Mouse (Mus musculus) gastrocnemius, postnatal 4 days (tissue): ENCODE measurements around the gene Parp11. TPM values are rescaled to one million over a fixed set of nuclear protein-coding genes. Genes with fewer than 3 reads are reported as not detected.

Experiments
- DNase-seq, 2 experiments: peaks; one replicate each; pipeline ENCODE4 v3.0.0; 2021 to 2022; ENCODE audit warnings: low spot score in 2 of 2, mixed read lengths in 2 of 2
- total RNA-seq, 2 experiments: library from RNA; stranded (reverse); gene quantifications; 2 replicates each; pipeline ENCODE4 v1.2.3; 2021

The Parp11 gene
- total RNA-seq, 2 experiments from 2014 or later, result 13.6 to 14.6 TPM

DNA sequence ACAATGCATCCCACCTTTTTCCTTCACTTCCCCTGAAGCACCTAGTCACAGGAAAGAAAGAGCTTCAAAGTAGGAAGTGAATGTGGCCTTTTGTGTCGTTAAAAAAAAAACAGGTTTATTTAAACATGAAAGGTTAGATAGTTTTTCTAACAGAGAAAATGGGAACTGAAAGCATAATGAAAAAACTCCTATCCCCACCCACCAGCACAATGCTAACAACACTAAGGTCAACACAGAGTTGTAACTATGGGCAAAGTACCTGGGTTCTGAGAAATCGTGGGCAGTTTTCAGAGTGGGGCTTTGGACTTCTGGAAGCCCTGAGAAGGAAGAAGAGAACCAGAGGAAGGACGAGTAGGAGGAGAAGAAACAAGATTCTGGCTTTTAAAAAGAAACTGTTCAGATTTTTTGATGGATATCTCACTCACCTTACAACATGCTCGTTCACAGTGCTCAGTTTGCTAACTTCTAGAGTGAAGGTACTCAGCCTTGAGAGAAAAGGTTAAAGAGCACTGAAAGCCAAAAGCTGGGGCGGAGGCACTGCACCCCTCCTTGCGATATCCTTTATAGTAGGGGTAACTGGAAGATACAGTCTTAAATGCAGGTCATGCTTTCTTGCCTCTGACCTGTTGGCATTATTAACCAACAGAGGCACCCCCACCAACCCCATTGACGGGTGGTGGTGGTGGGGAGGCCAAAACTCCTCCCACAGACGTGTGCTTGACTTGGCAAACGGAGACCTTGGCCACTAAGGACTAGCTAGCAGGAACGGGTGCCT lies 1.2 kb downstream of the Parp11 start:
- no peak for DNase-seq

DNA sequence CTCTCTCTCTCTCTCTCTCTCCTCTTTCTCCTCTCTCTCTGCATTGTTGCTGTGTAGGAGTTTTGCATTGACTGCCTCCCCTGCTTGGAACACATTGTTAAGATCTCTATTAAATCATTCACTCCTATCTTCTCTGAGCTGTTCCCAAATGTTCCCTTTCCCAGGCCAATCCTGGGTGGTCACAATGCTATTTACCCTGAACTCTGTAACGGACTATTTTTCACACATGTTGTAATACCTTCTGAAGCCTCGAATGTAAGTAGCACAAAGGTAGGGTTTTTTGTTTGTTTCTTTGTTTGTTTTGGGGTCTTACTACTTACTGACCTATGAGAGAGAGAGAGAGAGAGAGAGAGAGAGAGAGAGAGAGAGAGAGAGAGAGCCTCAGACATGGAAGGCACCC lies 2.2 kb downstream of the Parp11 start:
- DNase-seq, result no peak

DNA sequence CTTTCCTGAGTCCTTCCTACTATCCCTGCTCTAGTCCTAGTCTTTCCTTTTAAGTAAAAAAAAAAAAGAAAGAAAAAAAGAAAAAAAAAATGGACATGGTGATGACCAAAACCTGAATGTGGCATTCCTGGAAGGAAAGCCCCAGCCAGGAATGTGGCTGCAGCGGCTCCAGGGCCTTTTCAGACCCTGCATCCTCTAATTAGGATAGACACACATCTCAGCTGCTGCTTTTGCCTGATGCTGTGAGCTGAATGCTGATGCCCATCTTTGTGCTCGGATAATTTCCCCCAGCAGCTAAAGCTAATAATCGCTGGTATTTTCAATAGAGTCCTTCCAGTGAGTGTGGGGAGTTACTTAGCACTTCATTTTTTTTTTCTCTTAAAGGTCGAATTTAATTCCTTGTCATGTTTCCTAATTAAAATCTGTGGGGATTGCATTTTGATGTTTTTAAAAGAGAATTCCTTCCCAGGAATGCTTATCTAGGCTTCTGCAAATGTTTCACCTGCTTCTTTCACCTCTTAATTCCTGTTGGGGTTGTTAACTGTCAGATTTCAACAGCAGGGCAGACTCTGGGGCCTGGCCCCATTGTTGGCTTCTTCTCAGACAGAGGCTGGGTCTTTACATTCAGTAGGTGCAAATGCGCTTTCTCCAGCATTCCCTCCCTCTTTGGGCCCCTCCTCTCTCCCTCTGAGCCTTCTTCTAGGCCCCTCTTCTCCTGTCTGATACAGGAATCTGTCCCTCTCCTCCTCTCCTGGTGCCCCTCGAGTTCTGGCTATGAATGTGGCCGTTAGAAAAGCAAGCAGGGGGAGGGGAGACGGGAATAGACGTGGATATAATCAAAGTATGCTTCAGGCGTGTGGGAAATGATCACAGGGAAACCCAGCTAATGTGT lies 3.1 kb downstream of the Parp11 start:
- DNase-seq, result no peak

DNA sequence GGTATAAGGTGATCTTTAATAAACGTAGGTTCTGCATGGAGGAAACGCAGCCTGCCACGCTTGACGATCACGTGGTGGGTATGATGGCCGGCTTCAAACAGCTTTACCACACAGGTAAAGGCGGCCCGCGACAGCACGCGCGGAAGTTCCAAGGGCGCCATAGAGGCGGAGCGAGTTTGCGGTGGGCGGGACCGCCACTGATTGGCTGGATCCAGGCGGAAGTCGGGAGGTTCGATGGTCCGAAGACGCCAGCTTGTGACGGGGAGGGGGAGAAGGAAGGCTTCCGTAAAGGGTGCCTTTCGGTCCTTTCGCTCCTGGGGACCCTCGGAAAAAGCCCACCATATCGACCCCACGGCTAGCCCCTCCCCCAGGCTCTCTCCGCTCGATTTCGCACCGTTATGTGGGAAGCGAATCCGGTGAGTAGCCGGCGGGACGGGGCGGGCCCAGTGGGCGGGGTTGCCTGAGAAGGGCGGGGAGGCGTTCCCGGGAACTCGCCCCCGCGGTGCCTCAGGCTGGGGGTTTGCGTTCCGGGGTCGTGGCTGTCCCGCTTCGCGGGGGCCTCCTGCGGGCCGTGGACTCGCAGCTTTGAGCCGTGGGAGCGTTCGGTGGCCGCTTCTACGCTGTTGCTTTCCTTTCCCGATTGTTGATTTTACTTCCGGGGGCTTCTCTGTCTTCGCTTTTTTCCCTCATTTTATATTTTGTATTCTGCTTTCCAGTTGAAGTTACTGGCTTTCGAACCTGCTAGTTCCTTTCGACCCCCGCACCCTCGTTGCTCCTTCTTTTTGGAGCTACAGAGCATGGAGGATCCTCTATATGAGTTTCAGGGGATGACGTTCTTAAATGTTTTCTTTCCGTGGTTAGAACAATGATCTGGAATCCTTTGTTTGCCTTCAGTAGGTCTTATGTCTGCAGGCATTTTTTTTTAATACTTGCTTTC lies 7.0 kb downstream of the Parp11 start:
- peak; percentile 85 to 92 for DNase-seq

DNA sequence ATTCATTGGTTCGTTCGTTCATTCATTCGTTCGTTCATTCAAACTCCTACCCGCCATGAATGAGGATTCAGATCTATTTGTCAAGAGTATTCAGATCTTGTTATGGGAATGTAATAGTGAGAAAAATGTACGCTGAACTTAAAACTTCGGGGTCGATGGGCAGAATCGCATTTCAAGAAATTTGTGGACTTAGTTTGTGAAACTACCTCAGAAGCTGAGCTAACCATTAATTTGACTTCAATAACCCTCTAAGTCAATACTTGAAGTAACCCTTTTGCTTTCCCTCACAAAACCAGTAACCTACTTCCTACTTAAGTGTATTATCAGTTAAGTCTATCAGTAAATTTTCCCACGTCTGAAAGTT lies 7.7 kb downstream of the Parp11 start:
- DNase-seq, result no peak

DNA sequence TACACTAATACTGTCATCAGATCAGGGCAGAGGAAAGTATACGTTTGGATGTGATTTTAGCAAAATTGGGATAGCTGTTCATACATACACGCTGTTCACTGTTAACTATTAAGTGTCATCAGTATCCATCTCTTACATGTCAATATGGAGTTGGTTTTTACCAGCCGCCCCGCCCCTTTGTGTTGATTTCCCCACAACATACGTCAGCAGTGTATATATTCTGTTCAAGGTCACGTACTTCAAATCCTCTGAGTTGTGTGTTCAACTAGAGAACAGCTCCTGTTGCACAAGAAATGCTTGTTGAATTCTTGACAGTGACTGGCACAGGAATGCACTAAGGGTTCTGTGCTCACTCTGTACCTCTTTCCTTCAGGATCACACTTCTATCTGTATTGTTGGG lies 8.2 kb downstream of the Parp11 start:
- DNase-seq, result no peak

DNA sequence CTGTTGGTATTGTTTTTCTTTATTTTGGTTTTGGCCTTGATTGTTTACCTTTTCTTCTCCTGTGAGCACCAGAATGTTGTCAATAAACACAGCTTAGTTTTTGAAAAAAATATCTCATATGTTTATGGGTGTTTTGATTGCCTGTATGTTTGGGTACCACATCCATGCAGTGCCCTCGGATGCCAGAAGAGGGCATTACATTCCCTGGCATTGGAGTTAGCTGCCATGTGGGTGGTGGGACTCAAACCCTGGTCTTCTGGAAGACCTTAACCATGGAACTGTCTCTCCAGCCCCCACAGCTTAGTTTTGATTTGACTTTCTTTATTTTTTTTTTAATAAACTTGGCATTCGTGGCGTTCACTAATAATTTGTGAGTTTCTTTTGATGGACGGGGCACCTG lies 8.8 kb downstream of the Parp11 start:
- DNase-seq, result no peak

DNA sequence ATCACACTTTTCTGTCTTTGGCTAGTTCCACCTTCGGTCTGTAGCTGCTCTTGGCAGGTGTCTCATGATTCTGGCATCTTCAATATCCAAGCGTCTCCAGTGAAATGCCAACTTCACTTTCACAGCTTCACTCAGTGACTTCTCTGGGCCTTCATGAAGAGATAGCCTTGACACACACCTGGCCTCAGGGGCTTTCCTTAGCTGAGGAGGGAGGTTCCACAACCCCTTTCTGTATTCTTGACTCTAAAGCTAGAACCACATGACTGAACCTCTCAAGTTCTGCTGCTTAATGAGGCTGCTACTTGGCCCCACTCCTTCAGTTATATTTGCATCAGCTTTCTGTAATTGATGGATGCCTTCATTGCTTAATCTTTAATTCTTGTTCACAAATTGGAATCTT lies 10.1 kb downstream of the Parp11 start:
- DNase-seq, result no peak

DNA sequence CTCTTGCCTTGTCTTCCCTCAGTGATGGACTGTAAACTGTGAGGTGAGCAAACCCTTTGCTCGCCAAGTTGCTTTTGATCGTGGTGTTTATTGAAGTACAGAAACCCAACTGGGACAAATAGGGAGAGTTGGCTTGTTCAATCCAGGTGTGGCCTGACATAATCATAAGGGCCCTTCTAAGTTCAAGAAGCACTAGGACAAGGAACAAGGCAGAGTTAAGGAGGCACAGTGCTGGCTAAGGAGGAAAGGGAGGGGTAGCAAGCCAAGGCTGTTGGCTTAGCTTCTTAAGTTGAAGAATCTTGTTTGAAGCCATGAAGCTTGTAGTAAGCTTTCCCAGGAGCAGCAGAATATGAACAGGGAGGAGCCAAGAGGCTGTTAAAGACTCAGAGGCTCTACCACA lies 13.1 kb downstream of the Parp11 start:
- DNase-seq, result no peak

DNA sequence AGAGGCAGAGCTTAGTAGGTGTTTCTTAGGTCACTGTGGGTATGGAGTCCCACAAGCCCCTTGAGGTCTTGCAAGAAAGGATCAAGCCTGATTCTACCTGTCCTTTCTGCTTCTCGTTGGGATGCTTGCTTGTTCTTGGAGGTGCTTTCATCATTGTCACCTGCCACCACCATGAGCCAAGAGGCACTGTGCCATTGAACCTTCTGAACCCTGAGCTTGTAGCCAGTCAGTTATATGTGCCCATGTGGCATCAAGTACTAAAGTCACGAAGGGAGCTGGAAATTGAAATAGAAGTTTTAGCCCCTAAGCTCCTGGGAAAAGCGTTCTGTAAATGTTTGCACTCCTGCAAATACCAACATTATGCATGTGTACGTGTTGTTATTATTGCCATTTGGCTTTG lies 14.9 kb downstream of the Parp11 start:
- no peak for DNase-seq

DNA sequence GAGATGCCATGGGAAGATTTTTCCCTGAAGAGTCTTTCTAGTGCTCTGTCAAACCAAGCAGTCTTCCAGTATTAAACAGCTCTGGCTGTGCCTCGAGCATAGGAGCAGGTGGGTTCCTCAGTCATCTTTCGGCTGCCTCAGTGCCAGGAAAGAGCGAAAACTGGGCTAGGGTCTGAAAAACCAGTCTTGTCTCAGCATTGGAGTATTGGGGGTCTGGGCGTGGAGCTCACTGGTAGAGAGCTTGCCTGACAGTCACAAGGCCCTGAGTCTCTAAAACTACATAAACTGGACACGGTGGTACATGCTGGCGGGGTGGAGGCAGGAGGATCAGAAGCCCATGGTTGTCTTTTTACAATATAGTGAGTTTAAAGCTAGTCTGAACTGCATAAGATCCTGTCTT lies 15.6 kb downstream of the Parp11 start:
- no peak for DNase-seq

DNA sequence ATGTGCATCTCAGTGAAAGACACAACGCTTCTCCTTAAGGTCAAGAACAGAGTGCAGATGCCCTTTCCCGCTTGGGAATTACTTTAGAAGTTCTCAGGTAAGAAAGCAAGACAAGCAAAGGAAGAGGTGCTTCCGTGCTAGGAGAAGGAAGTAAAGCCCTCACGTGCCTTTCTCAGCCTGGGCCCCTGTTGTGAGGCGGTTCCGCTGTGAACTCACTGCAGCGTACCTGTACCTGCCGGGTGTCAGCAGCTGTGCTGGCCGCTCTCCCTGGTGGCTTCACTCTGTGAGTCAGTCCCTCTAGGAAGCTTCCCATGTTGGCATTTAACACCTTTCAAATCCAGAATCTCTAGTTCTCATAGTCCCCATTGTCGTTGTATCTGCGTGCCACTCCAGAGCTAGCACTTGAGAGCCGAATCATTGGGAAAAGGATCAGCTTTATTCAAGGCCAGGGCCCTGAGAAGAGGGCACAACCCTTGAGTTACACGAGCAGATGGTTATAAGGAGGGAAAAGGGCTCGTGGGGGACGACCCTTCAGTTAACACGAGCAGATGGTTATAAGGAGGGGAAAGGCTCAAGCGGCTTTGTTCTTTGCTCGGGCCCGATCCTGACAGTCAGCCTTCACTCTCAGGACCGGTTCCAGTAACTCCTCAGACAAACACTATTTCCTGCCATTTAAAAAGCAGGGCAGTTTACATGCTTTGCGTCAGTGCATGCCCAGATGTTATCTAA lies 16.8 kb downstream of the Parp11 start:
- DNase-seq, result no peak

DNA sequence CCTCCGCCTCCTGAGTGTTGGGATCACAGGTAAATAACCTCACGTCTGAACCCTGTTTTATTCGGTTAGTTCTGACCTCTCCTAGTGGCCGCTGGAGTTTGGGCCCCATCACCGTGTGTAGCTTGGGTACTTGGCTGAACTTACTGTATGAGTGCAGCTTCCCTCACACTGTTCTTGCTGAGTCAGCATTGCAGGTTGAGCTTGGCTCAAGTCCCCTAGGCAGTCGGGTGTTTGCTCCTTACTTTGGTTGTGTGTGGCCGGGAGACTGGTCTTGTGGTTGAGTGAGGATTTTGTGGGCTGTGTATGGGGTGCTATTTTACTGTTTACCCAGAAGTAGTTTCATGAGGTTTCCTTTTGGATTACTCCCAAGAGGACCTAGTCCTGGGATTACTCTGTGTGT lies 17.9 kb downstream of the Parp11 start:
- no peak for DNase-seq

DNA sequence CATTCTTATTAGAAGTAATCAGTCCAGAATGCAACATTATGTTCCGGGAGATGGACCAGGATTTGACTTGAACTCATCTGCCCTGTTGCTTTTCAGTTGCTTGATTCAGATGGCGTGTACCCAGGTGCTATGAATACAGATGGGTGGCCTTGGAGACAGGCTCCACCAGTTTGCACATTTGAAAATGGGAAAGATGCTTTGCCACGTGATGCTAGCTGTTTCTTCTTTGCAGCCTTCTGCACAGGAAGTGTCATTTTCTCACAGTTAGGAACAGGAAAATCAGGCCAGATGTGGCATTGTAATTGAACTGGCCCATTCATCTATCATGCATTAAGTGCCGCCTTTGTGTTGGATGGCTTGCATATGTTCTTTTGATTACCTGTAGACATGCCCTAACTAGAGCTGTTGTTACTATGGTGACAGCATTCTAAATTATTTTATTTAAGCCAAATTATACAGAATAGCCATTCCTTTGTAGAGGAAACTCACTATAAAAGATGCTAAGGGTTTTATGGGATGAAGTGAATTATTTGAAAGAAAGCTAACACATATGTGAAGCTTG lies 20.2 kb downstream of the Parp11 start:
- DNase-seq, result no peak

DNA sequence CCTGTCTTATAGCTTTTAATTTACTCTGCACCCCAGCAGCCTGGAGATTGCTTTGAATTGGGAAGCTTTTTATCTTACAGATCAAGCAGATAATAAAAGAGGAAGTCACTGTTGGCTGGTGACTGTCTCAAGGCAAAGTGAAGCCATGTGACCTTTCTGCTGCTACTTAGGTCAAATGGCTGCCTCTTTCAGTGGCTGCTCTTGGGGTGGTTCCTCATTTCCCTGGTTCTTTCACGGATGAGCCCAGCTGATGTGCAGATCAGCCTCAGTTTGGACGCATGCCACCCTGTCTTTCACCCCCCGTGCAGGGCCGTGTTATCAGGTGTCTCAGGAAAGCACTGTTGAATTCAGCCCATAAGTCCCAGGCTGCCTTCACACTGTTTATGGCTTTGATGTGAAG lies 25.4 kb downstream of the Parp11 start:
- no peak for DNase-seq

DNA sequence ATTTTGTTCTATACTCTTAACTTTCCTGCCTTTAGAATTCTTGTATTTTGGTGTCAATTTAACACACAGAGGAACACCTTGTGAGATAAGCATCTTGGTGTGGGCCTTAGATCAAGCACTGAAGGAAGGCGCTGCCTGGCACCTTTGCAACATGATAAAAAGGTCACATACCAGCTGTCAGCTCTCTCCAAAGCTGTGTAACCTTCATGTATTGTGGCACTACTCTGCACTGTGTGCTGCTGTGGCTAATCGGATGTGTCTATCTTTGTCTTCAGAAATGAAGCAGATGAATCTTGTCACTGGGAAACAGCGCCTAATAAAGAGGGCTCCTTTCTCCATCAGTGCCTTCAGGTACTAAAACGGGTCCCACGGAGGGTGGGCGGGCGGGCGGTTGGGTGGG lies 27.3 kb downstream of the Parp11 start:
- DNase-seq, result no peak

DNA sequence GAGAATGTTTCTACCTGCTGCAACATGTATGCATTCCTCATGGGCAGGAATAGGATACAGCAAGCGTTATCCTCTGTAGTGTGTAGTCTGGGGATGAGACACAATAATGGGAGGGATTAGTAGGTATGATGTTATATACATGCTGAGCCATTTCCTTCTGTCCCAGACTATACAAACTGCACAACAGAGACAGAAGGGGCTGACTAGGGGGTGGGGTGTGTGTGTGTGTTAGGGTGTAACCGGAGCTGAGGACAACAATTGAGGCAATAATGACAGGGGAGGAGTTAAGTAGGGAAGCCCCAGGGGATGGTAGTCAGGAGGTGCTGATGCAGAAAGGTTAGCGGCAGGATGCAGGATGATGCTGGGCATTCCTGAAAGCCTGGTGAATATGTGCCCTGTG lies 28.6 kb downstream of the Parp11 start:
- no peak for DNase-seq

DNA sequence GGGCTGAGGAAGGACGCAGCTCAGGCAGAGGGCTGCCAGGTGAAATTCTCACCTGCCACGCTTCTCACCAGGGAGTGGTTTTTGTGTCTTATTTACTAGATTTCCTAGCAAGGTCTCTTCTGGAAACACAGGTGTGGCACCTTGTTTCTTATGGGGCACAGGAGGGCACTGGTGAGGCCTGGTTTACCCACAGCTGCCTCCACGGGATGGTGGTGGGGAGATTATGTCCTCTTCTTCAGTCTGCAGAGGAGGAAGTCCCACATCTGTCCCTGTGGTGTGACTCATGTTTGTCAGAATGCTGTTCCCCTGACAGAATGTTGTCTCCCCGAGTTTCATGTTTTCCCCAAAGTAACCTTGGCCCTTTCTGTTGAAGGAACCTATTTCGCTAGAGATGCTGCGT lies 44.4 kb downstream of the Parp11 start:
- no peak for DNase-seq

DNA sequence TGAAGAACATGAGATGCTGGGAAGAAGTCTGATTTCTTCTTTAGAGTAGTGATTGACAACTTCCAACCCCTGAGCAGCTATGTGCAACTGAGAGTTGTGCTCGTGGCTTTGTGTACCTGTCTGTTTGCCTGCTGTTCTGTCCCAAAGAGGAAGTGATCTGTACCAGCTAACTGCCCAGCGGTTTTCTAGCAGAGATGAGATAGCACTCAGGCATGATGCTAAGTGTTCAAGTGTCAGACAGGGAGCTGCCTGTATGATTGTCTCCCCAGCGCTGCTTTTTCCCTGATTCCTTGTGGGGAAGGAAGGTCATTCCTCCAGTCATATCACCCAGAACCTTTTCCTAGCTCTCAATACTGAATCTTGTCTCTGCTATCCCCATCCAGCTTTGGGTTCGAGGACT lies 45.9 kb downstream of the Parp11 start:
- DNase-seq, result no peak

DNA sequence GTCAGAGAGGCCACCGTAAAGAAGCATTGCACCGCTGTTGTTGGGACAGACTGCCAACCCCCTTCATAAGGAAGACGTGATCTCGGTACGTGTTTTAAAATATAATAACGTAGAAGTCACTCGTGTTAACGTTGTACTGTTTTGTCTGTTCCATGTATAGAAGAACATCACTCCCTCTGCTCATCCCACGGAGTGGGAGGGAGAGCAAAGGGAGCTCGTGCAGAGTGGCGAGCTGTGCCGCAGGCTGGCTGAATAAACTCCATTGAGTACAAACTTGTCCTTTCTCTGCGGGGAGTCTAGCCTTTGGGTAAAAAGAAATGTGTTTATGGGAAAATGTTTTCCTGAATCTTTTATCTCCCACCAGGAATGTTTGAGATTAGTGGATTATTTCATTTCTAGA lies 47.1 kb downstream of the Parp11 start:
- DNase-seq, result no peak

DNA sequence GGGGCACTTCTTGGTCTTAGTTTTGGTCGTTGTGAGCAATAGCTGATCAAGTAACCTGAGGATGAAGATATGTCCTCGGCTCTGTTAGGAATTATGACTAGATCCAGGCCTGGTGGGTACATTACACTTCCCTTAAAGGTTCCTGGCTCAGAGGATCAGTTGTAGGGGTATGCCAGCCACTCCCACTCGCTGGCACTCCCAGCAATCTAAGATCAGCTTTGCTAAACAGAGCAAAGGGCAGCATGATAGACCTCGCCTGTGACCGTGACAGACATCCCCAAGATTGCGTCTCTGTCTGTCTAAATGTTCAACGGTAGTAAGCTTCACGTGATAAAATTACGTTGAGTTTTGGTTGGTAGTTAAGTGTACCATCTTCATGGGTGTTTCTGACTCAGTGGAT lies 47.7 kb downstream of the Parp11 start:
- DNase-seq, result no peak
